Mouse (Mus musculus): Measurements from ENCODE around the gene Ldhd. TPM values are rescaled to one million over a fixed set of nuclear protein-coding genes. Genes with fewer than 3 reads are reported as not detected.

Gene Ldhd
- total RNA-seq (2021) = 1 to 10 TPM; 4.6 to 6.2 TPM
- long read RNA-seq, experiment 1, partial matches to known transcripts = 2 of 4 reads
- long read RNA-seq, experiment 1, other reads (novel, unspliced or antisense) = 1 of 4 reads
- long read RNA-seq, experiment 2, partial matches to known transcripts = 4 of 10 reads
- long read RNA-seq, experiment 2, other reads (novel, unspliced or antisense) = 2 of 10 reads

- DNase-seq (ENCODE audit: low spot score in 2 of 2) = peak in 1 of 2 experiments; percentile 48
These were observed at the start of gene Ldhd for GRCm38 (mm10) chr8:111630105-111630521. TSS of gene Ldhd (minus strand) at chr8:111630374.

GRCm38 (mm10) chr8:111678848-111679247, 48.7 kb upstream of the Ldhd start:
- peak; percentile 14 to 58 for DNase-seq (ENCODE audit: low spot score in 2 of 2)

GRCm38 (mm10) chr8:111678111-111678510, 47.9 kb upstream of the Ldhd start:
- DNase-seq (ENCODE audit: low spot score in 2 of 2) = peak; percentile 46 to 77

- DNase-seq (ENCODE audit: low spot score in 2 of 2) = no peak
These were observed 46.1 kb upstream of the Ldhd start for GRCm38 (mm10) chr8:111676237-111676636.

GRCm38 (mm10) chr8:111666751-111667150, 36.6 kb upstream of the Ldhd start:
- DNase-seq (ENCODE audit: low spot score in 2 of 2) = no peak

- peak; percentile 52 to 71 for DNase-seq (ENCODE audit: low spot score in 2 of 2)
These were observed 32.3 kb upstream of the Ldhd start for GRCm38 (mm10) chr8:111662473-111662872.

GRCm38 (mm10) chr8:111658819-111659423, 28.7 kb upstream of the Ldhd start:
- no peak for DNase-seq (ENCODE audit: low spot score in 2 of 2)

GRCm38 (mm10) chr8:111657312-111657854, 27.2 kb upstream of the Ldhd start:
- no peak for DNase-seq (ENCODE audit: low spot score in 2 of 2)

GRCm38 (mm10) chr8:111653524-111653923, 23.4 kb upstream of the Ldhd start:
- no peak for DNase-seq (ENCODE audit: low spot score in 2 of 2)

GRCm38 (mm10) chr8:111650651-111651050, 20.5 kb upstream of the Ldhd start:
- no peak for DNase-seq (ENCODE audit: low spot score in 2 of 2)

- DNase-seq (ENCODE audit: low spot score in 2 of 2) = no peak
These were observed 18.7 kb upstream of the Ldhd start for GRCm38 (mm10) chr8:111648834-111649233.

- DNase-seq (ENCODE audit: low spot score in 2 of 2) = no peak
These were observed 15.5 kb upstream of the Ldhd start for GRCm38 (mm10) chr8:111645715-111646114.

- DNase-seq (ENCODE audit: low spot score in 2 of 2) = peak in 1 of 2 experiments; percentile 33
These were observed 14.3 kb upstream of the Ldhd start for GRCm38 (mm10) chr8:111644286-111645051.

- DNase-seq (ENCODE audit: low spot score in 2 of 2) = peak; percentile 93 to 96
These were observed 13.3 kb upstream of the Ldhd start, which contains the start of gene Zfp1 for GRCm38 (mm10) chr8:111643264-111644141. TSS of gene Zfp1 (plus strand) at chr8:111643401.

- DNase-seq (ENCODE audit: low spot score in 2 of 2) = no peak
These were observed 12.7 kb upstream of the Ldhd start for GRCm38 (mm10) chr8:111642939-111643263.

GRCm38 (mm10) chr8:111642496-111642895, 12.3 kb upstream of the Ldhd start:
- DNase-seq (ENCODE audit: low spot score in 2 of 2) = no peak

GRCm38 (mm10) chr8:111641064-111641463, 10.9 kb upstream of the Ldhd start:
- no peak for DNase-seq (ENCODE audit: low spot score in 2 of 2)

- DNase-seq (ENCODE audit: low spot score in 2 of 2) = no peak
These were observed 7.9 kb upstream of the Ldhd start for GRCm38 (mm10) chr8:111638086-111638485.

- DNase-seq (ENCODE audit: low spot score in 2 of 2) = no peak
These were observed 2.8 kb upstream of the Ldhd start for GRCm38 (mm10) chr8:111632976-111633375.

- DNase-seq (ENCODE audit: low spot score in 2 of 2) = no peak
These were observed 1.4 kb upstream of the Ldhd start for GRCm38 (mm10) chr8:111631589-111631988.

GRCm38 (mm10) chr8:111628894-111629501, 1.2 kb downstream of the Ldhd start:
- DNase-seq (ENCODE audit: low spot score in 2 of 2) = no peak
